Mouse (Mus musculus): ENCODE measurements around the gene Tas1r1.

Tas1r1 gene

GRCm38 (mm10) chr4:152038225-152038984, at the start of gene Tas1r1:
Gene Tas1r1 (minus strand): TSS chr4:152038568.
- in situ Hi-C loops (cut with MboI, MseI) = no loop called here

- in situ Hi-C loops (cut with MboI, MseI) = no loop called here
Observed at GRCm38 (mm10) chr4:152088133-152088532, 49.8 kb upstream of the Tas1r1 start.

- in situ Hi-C loops (cut with MboI, MseI) = no loop called here
Observed at GRCm38 (mm10) chr4:152087211-152088081, 49.1 kb upstream of the Tas1r1 start.

GRCm38 (mm10) chr4:152086505-152087210, 48.3 kb upstream of the Tas1r1 start:
- in situ Hi-C loops (cut with MboI, MseI) = no loop called here

- in situ Hi-C loops (cut with MboI, MseI) = no loop called here
Observed at GRCm38 (mm10) chr4:152084616-152085015, 46.2 kb upstream of the Tas1r1 start.

- in situ Hi-C loops (cut with MboI, MseI) = no loop called here
Observed at GRCm38 (mm10) chr4:152083611-152084220, 45.3 kb upstream of the Tas1r1 start.

GRCm38 (mm10) chr4:152079931-152080330, 41.6 kb upstream of the Tas1r1 start:
- in situ Hi-C loops (cut with MboI, MseI) = no loop called here

GRCm38 (mm10) chr4:152079261-152079660, 40.9 kb upstream of the Tas1r1 start:
- in situ Hi-C loops (cut with MboI, MseI) = no loop called here

GRCm38 (mm10) chr4:152078105-152078530, 39.8 kb upstream of the Tas1r1 start:
- in situ Hi-C loops (cut with MboI, MseI) = no loop called here

GRCm38 (mm10) chr4:152077191-152077590, 38.8 kb upstream of the Tas1r1 start:
- in situ Hi-C loops (cut with MboI, MseI) = no loop called here

GRCm38 (mm10) chr4:152074548-152074947, 36.2 kb upstream of the Tas1r1 start:
- in situ Hi-C loops (cut with MboI, MseI) = no loop called here

- in situ Hi-C loops (cut with MboI, MseI) = no loop called here
Observed at GRCm38 (mm10) chr4:152073715-152074114, 35.3 kb upstream of the Tas1r1 start.

GRCm38 (mm10) chr4:152072655-152073054, 34.3 kb upstream of the Tas1r1 start:
- in situ Hi-C loops (cut with MboI, MseI) = no loop called here

- in situ Hi-C loops (cut with MboI, MseI) = no loop called here
Observed at GRCm38 (mm10) chr4:152072121-152072601, 33.8 kb upstream of the Tas1r1 start, which contains the start of gene Plekhg5. Gene Plekhg5 (plus strand): TSS chr4:152072498.

GRCm38 (mm10) chr4:152070494-152071396, 32.4 kb upstream of the Tas1r1 start:
- in situ Hi-C loops (cut with MboI, MseI) = no loop called here

- in situ Hi-C loops (cut with MboI, MseI) = no loop called here
Observed at GRCm38 (mm10) chr4:152069245-152069644, 30.9 kb upstream of the Tas1r1 start.

- in situ Hi-C loops (cut with MboI, MseI) = no loop called here
Observed at GRCm38 (mm10) chr4:152068166-152068724, 29.9 kb upstream of the Tas1r1 start.

GRCm38 (mm10) chr4:152067280-152067679, 28.9 kb upstream of the Tas1r1 start:
- in situ Hi-C loops (cut with MboI, MseI) = no loop called here

- in situ Hi-C loops (cut with MboI, MseI) = no loop called here
Observed at GRCm38 (mm10) chr4:152062390-152063110, 24.2 kb upstream of the Tas1r1 start.
